Mouse (Mus musculus) NIH3T3 (cell line): ENCODE data around the gene Abhd17a.
A peak's percentile ranks its signal among the peaks of the same experiment; 100 is the strongest.

ENCODE experiments used
- DNase-seq: peaks from one replicate; pipeline ENCODE4 v3.0.0-alpha.2; 2012; ENCODE audit warnings: low read depth

Abhd17a gene

GRCm38 (mm10) chr10:80576351-80577194 is 13.6 kb downstream of the Abhd17a start:
- DNase-seq = peak; percentile 82

- DNase-seq = no peak
Observed at GRCm38 (mm10) chr10:80575925-80576324, 14.2 kb downstream of the Abhd17a start.

GRCm38 (mm10) chr10:80574896-80575295 is 15.2 kb downstream of the Abhd17a start:
- DNase-seq = no peak

GRCm38 (mm10) chr10:80573944-80574343 is 16.2 kb downstream of the Abhd17a start:
- DNase-seq = no peak

GRCm38 (mm10) chr10:80572477-80572876 is 17.7 kb downstream of the Abhd17a start:
- no peak for DNase-seq

- no peak for DNase-seq
Observed at GRCm38 (mm10) chr10:80570871-80571836, 19.0 kb downstream of the Abhd17a start.

GRCm38 (mm10) chr10:80570419-80570818 is 19.7 kb downstream of the Abhd17a start:
- no peak for DNase-seq

- peak; percentile 40 for DNase-seq
Observed at GRCm38 (mm10) chr10:80569664-80570066, 20.5 kb downstream of the Abhd17a start.

- DNase-seq = no peak
Observed at GRCm38 (mm10) chr10:80568876-80569275, 21.3 kb downstream of the Abhd17a start.

GRCm38 (mm10) chr10:80566375-80567092 is 23.6 kb downstream of the Abhd17a start:
- peak; percentile 90 for DNase-seq

- DNase-seq = peak; percentile 99
Observed at GRCm38 (mm10) chr10:80561116-80561944, 28.8 kb downstream of the Abhd17a start, which contains the start of gene Rexo1. Gene Rexo1, minus strand, starts transcription at chr10:80561560.

- DNase-seq = no peak
Observed at GRCm38 (mm10) chr10:80560621-80561020, 29.5 kb downstream of the Abhd17a start.

GRCm38 (mm10) chr10:80559431-80559830 is 30.7 kb downstream of the Abhd17a start:
- no peak for DNase-seq

GRCm38 (mm10) chr10:80557346-80557965 is 32.7 kb downstream of the Abhd17a start:
- DNase-seq = peak; percentile 80

GRCm38 (mm10) chr10:80553997-80554396 is 36.1 kb downstream of the Abhd17a start:
- no peak for DNase-seq

GRCm38 (mm10) chr10:80553575-80553974 is 36.6 kb downstream of the Abhd17a start:
- no peak for DNase-seq

- DNase-seq = no peak
Observed at GRCm38 (mm10) chr10:80552364-80552763, 37.8 kb downstream of the Abhd17a start.

GRCm38 (mm10) chr10:80549279-80549678 is 40.9 kb downstream of the Abhd17a start:
- DNase-seq = no peak

- DNase-seq = peak; percentile 91
Observed at GRCm38 (mm10) chr10:80548428-80549006, 41.6 kb downstream of the Abhd17a start.

GRCm38 (mm10) chr10:80547539-80547938 is 42.6 kb downstream of the Abhd17a start:
- DNase-seq = no peak
